Mouse (Mus musculus) layer of hippocampus, postnatal 14 days (tissue): ENCODE results near the gene Megf9. TPM values are rescaled to one million over a fixed set of nuclear protein-coding genes. Genes with fewer than 3 reads are reported as not detected.

Experiments
- DNase-seq, 2 experiments: peaks; one replicate each; pipeline ENCODE4 v3.0.0; 2021 to 2022; ENCODE audit warnings: low spot score in 2 of 2, mixed read lengths in 1 of 2
- total RNA-seq, 2 experiments: library from RNA; stranded (reverse); gene quantifications; 2 replicates each; pipeline ENCODE4 v1.2.3; 2021

Megf9 gene
- total RNA-seq, 2 experiments from 2014 or later, result 117 to 127 TPM

GRCm38 (mm10) chr4:70449668-70450067, 85.1 kb downstream of the Megf9 start:
- DNase-seq, result no peak

GRCm38 (mm10) chr4:70446774-70447173, 88.0 kb downstream of the Megf9 start:
- DNase-seq, result no peak

- no peak for DNase-seq
Observed at GRCm38 (mm10) chr4:70420202-70420601, 114.6 kb downstream of the Megf9 start.

- peak in 1 of 2 experiments; percentile 66 for DNase-seq
Observed at GRCm38 (mm10) chr4:70412126-70412525, 122.7 kb downstream of the Megf9 start.

- peak; percentile 96 to 99 for DNase-seq
Observed at GRCm38 (mm10) chr4:70409994-70410721, 124.6 kb downstream of the Megf9 start, which contains the start of gene Cdk5rap2. Gene Cdk5rap2 (minus strand): TSS chr4:70410443.

GRCm38 (mm10) chr4:70409456-70409855, 125.3 kb downstream of the Megf9 start:
- no peak for DNase-seq

- DNase-seq, result peak; percentile 80 to 87
Observed at GRCm38 (mm10) chr4:70402109-70402819, 132.5 kb downstream of the Megf9 start.

- no peak for DNase-seq
Observed at GRCm38 (mm10) chr4:70399476-70399875, 135.3 kb downstream of the Megf9 start.

- no peak for DNase-seq
Observed at GRCm38 (mm10) chr4:70399074-70399473, 135.7 kb downstream of the Megf9 start.

- no peak for DNase-seq
Observed at GRCm38 (mm10) chr4:70398088-70398487, 136.7 kb downstream of the Megf9 start.

GRCm38 (mm10) chr4:70396701-70397100, 138.1 kb downstream of the Megf9 start:
- no peak for DNase-seq

- DNase-seq, result no peak
Observed at GRCm38 (mm10) chr4:70394736-70395135, 140.1 kb downstream of the Megf9 start.

- DNase-seq, result no peak
Observed at GRCm38 (mm10) chr4:70391760-70392372, 142.9 kb downstream of the Megf9 start.

- no peak for DNase-seq
Observed at GRCm38 (mm10) chr4:70391073-70391472, 143.7 kb downstream of the Megf9 start.

GRCm38 (mm10) chr4:70386206-70386605, 148.6 kb downstream of the Megf9 start:
- no peak for DNase-seq

GRCm38 (mm10) chr4:70377359-70377758, 157.4 kb downstream of the Megf9 start:
- DNase-seq, result no peak

Other genes starting within 250 kb of the Megf9 start
- gene Cdk5rap2, start 124.6 kb downstream of the Megf9 start, total RNA-seq, result 10 to 100 TPM; 10.7 to 14.8 TPM